Mouse (Mus musculus): ENCODE data around the gene 6820408C15Rik. TPM values are rescaled to one million over a fixed set of nuclear protein-coding genes. Genes with fewer than 3 reads are reported as not detected.
A peak's percentile ranks its signal among the peaks of the same experiment; 100 is the strongest.

The 6820408C15Rik gene
- total RNA-seq, 2 experiments from 2014 or later = not detected

DNA sequence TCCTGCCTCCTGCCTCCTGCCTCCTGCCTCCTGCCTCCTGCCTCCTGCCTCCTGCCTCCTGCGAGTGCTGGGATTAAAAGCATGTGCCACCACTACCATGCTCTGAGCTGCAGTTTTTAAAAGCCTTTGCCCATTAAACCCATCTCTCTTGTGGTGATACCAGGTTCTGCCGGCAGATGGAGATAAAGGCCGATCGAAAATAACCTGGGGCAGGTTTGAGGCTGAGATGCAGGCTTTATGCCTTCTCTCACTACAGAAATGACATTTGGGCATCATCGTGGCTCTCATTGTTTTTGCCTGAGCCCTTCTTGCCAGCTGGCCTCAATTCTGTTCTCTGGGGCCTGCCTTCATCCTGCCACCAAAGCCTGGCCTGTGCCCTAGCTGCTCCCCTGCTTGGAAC, 34.9 kb downstream of the 6820408C15Rik start:
- peak; percentile 64 for ATAC-seq (replicated peaks; ENCODE audit: low FRiP score, low TSS enrichment, poor library complexity, severe bottlenecking)

- ATAC-seq (replicated peaks; ENCODE audit: low FRiP score, low TSS enrichment, poor library complexity, severe bottlenecking) = no peak
Observed at GRCm38 (mm10) chr2:152452101-152452781, 36.9 kb downstream of the 6820408C15Rik start.

DNA sequence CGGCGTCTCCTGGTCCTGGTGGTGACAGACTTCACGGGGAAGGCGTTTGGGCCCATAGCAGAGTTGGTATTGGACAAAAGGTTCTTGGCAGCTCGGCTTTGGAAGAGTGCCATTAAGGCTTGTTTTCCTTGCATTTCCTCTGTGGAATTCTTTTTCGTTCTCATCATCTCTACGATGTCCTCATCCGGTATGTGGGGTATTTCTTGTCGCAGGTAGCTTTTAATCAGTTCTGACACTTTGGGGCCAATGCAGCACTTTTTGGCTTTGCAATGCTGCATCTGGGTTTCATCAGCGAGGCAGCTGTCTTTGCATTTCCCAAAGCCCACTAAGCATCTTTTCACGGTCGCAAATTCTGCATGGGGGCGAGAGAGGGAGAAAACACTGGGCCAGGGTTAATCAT, 43.9 kb downstream of the 6820408C15Rik start:
- no peak for ATAC-seq (replicated peaks; ENCODE audit: low FRiP score, low TSS enrichment, poor library complexity, severe bottlenecking)

- ATAC-seq (replicated peaks; ENCODE audit: low FRiP score, low TSS enrichment, poor library complexity, severe bottlenecking) = no peak
Observed at GRCm38 (mm10) chr2:152464570-152465150, 49.3 kb downstream of the 6820408C15Rik start, which contains the start of gene Defb23. Gene Defb23 (minus strand): TSS chr2:152464620.

DNA sequence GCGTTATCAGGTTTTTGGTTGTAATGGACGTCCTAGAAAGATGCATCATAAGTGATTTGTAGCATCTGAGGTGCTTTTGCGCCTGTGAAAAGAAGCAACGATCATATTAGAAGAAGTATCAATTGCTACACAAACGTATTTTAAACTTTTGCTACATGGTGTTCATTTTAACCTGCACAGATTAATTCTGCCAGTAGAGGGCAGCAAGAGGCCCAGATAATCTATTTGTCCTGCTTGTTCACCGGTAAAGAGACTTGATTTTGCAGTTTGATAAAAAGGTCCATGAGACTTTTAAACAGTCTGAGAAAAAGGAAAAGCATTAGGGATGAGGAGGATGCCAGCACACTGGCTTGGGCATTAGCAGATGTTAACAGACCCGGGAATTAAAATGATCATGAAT, 55.6 kb downstream of the 6820408C15Rik start:
- no peak; the same call in 1 of the 2 replicates for ATAC-seq (replicated peaks; ENCODE audit: low FRiP score, low TSS enrichment, poor library complexity, severe bottlenecking)

DNA sequence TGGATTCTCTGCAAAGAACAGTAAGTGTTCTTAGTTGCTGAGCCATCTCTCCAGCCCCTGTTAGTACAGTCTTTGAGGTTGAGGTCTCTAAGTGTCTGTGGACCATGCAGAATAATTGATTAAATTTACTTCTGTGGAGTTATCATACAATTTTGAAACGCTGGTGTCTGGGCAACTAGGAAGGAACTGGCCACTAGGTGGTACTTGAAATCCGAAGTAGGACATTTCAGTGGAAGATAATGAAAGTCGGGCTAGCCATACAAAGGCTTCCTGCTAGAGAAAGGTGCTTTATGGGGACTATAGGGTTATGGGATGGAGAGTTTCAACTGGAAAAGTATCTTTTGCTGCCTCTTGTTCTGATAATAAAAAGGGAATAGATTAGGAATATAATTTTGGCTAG, 57.0 kb downstream of the 6820408C15Rik start:
- ATAC-seq (replicated peaks; ENCODE audit: low FRiP score, low TSS enrichment, poor library complexity, severe bottlenecking) = no peak

GRCm38 (mm10) chr2:152476763-152477162, 61.4 kb downstream of the 6820408C15Rik start, which contains the start of gene Defb20:
Gene Defb20 (plus strand): TSS chr2:152477063.
- ATAC-seq (replicated peaks; ENCODE audit: low FRiP score, low TSS enrichment, poor library complexity, severe bottlenecking) = no peak

GRCm38 (mm10) chr2:152480881-152481280, 65.5 kb downstream of the 6820408C15Rik start:
- no peak for ATAC-seq (replicated peaks; ENCODE audit: low FRiP score, low TSS enrichment, poor library complexity, severe bottlenecking)

GRCm38 (mm10) chr2:152481726-152482125, 66.3 kb downstream of the 6820408C15Rik start:
- ATAC-seq (replicated peaks; ENCODE audit: low FRiP score, low TSS enrichment, poor library complexity, severe bottlenecking) = no peak

DNA sequence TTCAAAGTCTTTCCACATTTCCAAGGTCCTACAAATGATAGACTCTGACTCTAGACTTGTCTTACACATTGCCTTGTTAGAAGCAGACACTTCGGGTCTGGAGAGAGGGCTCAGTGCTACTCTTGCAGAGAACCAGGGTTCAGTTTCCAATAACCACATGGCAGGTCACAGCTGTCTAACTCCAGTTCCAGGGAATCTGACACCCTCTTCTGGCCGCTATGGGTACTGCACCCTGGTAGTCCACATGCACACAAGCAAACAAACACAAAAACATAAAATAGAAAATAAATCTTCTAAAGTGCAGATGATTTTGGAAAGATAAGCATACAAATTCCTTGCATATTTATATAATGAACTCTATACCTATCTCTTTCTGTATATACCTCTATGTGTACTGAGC, 71.6 kb downstream of the 6820408C15Rik start:
- no peak for ATAC-seq (replicated peaks; ENCODE audit: low FRiP score, low TSS enrichment, poor library complexity, severe bottlenecking)

GRCm38 (mm10) chr2:152490038-152490437, 74.7 kb downstream of the 6820408C15Rik start, which contains the start of gene Defb22:
Gene Defb22 (minus strand): TSS chr2:152490138.
- no peak for ATAC-seq (replicated peaks; ENCODE audit: low FRiP score, low TSS enrichment, poor library complexity, severe bottlenecking)

GRCm38 (mm10) chr2:152493151-152493550, 77.8 kb downstream of the 6820408C15Rik start:
- no peak for ATAC-seq (replicated peaks; ENCODE audit: low FRiP score, low TSS enrichment, poor library complexity, severe bottlenecking)

Other genes with a start within 250 kb of the 6820408C15Rik start
- gene Csnk2a1, start 188.7 kb upstream of the 6820408C15Rik start, total RNA-seq (2014; fragmentation: Nextera tagmentation) = 109 and 165 TPM in 2 replicates
- 158 and 161 TPM in 2 replicates for gene Csnk2a1, start 188.7 kb upstream of the 6820408C15Rik start, total RNA-seq (2017)
- gene Tbc1d20, start 121.8 kb upstream of the 6820408C15Rik start, total RNA-seq (2014; fragmentation: Nextera tagmentation) = 23.5 and 27.8 TPM in 2 replicates
- 11.7 and 12.0 TPM in 2 replicates for gene Tbc1d20, start 121.8 kb upstream of the 6820408C15Rik start, total RNA-seq (2017)
- 120 and 125 TPM in 2 replicates for gene Rbck1, start 82.9 kb upstream of the 6820408C15Rik start, total RNA-seq (2014; fragmentation: Nextera tagmentation)
- 50.3 and 57.0 TPM in 2 replicates for gene Rbck1, start 82.9 kb upstream of the 6820408C15Rik start, total RNA-seq (2017)
- gene Trib3, start 71.6 kb upstream of the 6820408C15Rik start, total RNA-seq (2014; fragmentation: Nextera tagmentation) = 1.0 TPM in 1 of 2 replicates, not detected in the other
- gene Trib3, start 71.6 kb upstream of the 6820408C15Rik start, total RNA-seq (2017) = not detected in 2 replicates
- not detected in 2 replicates for gene Nrsn2, start 38.9 kb upstream of the 6820408C15Rik start, total RNA-seq (2014; fragmentation: Nextera tagmentation)
- not detected in 2 replicates for gene Nrsn2, start 38.9 kb upstream of the 6820408C15Rik start, total RNA-seq (2017)
- 22.9 and 25.1 TPM in 2 replicates for gene Sox12, start 17.5 kb upstream of the 6820408C15Rik start, total RNA-seq (2014; fragmentation: Nextera tagmentation)
- 2.4 and 7.7 TPM in 2 replicates for gene Sox12, start 17.5 kb upstream of the 6820408C15Rik start, total RNA-seq (2017)
- gene Zcchc3, start 560 bp upstream of the 6820408C15Rik start, total RNA-seq (2014; fragmentation: Nextera tagmentation) = 10.1 and 11.2 TPM in 2 replicates
- gene Zcchc3, start 560 bp upstream of the 6820408C15Rik start, total RNA-seq (2017) = 6.6 and 7.8 TPM in 2 replicates
- not detected in 2 replicates for gene Defb23, start 49.0 kb downstream of the 6820408C15Rik start, total RNA-seq (2014; fragmentation: Nextera tagmentation)
- gene Defb23, start 49.0 kb downstream of the 6820408C15Rik start, total RNA-seq (2017) = not detected in 2 replicates
- gene Defb20, start 61.5 kb downstream of the 6820408C15Rik start, total RNA-seq (2014; fragmentation: Nextera tagmentation) = not detected in 2 replicates
- gene Defb20, start 61.5 kb downstream of the 6820408C15Rik start, total RNA-seq (2017) = not detected in 2 replicates
- not detected in 2 replicates for gene Defb22, start 74.6 kb downstream of the 6820408C15Rik start, total RNA-seq (2014; fragmentation: Nextera tagmentation)
- gene Defb22, start 74.6 kb downstream of the 6820408C15Rik start, total RNA-seq (2017) = not detected in 2 replicates
- gene Defb26, start 96.1 kb downstream of the 6820408C15Rik start, total RNA-seq (2014; fragmentation: Nextera tagmentation) = not detected in 2 replicates
- not detected in 2 replicates for gene Defb26, start 96.1 kb downstream of the 6820408C15Rik start, total RNA-seq (2017)
- gene Defb28, start 102.7 kb downstream of the 6820408C15Rik start, total RNA-seq (2014; fragmentation: Nextera tagmentation) = not detected in 2 replicates
- not detected in 2 replicates for gene Defb28, start 102.7 kb downstream of the 6820408C15Rik start, total RNA-seq (2017)
- gene Defb29, start 124.5 kb downstream of the 6820408C15Rik start, total RNA-seq (2014; fragmentation: Nextera tagmentation) = not detected in 2 replicates
- gene Defb29, start 124.5 kb downstream of the 6820408C15Rik start, total RNA-seq (2017) = not detected in 2 replicates
- not detected in 2 replicates for gene Gm17416, start 153.8 kb downstream of the 6820408C15Rik start, total RNA-seq (2014; fragmentation: Nextera tagmentation)
- gene Gm17416, start 153.8 kb downstream of the 6820408C15Rik start, total RNA-seq (2017) = not detected in 2 replicates
- gene Defb21, start 157.2 kb downstream of the 6820408C15Rik start, total RNA-seq (2014; fragmentation: Nextera tagmentation) = not detected in 2 replicates
- not detected in 2 replicates for gene Defb21, start 157.2 kb downstream of the 6820408C15Rik start, total RNA-seq (2017)
- not detected in 2 replicates for gene Defb19, start 164.7 kb downstream of the 6820408C15Rik start, total RNA-seq (2014; fragmentation: Nextera tagmentation)
- gene Defb19, start 164.7 kb downstream of the 6820408C15Rik start, total RNA-seq (2017) = not detected in 2 replicates
- gene Defb45, start 183.8 kb downstream of the 6820408C15Rik start, total RNA-seq (2014; fragmentation: Nextera tagmentation) = not detected in 2 replicates
- gene Defb45, start 183.8 kb downstream of the 6820408C15Rik start, total RNA-seq (2017) = not detected in 2 replicates
- not detected in 2 replicates for gene Defb36, start 188.7 kb downstream of the 6820408C15Rik start, total RNA-seq (2014; fragmentation: Nextera tagmentation)
- not detected in 2 replicates for gene Defb36, start 188.7 kb downstream of the 6820408C15Rik start, total RNA-seq (2017)
- gene Defb25, start 207.5 kb downstream of the 6820408C15Rik start, total RNA-seq (2014; fragmentation: Nextera tagmentation) = not detected in 2 replicates
- gene Defb25, start 207.5 kb downstream of the 6820408C15Rik start, total RNA-seq (2017) = not detected in 2 replicates
- gene Rem1, start 211.4 kb downstream of the 6820408C15Rik start, total RNA-seq (2014; fragmentation: Nextera tagmentation) = 4.9 TPM in 1 of 2 replicates, not detected in the other
- not detected in 2 replicates for gene Rem1, start 211.4 kb downstream of the 6820408C15Rik start, total RNA-seq (2017)

All from megakaryocyte-erythroid progenitor cell, adult 5-6 weeks (primary cell).